Mouse (Mus musculus): ENCODE data around the gene Aadacl2. TPM values are rescaled to one million over a fixed set of nuclear protein-coding genes. Genes with fewer than 3 reads are reported as not detected.

Aadacl2 gene
- not detected in 2 replicates for polyA plus RNA-seq (2014; fragmentation: Nextera tagmentation; extraction: Ambion mirVana)

- DNase-seq (ENCODE audit: low spot score) (no peak), ATAC-seq (ENCODE audit: insufficient number of reproducible peaks, low FRiP score, low TSS enrichment, low read depth) (no peak)
- Histone ChIP-seq H3K4me2 (ENCODE audit: low read depth, severe bottlenecking) (no peak within 1 kb of the TSS), H3K36me3 (ENCODE audit: control insufficient read depth, insufficient read depth, low read length) (no peaks in the 10 kb centered on the region), H3K27me3 (ENCODE audit: control insufficient read depth, insufficient read depth, low read length) (no peaks in the 10 kb centered on the region), H3K4me3 (ENCODE audit: low read depth, low read length) (no peak within 1 kb of the TSS), H3K4me1 (ENCODE audit: control insufficient read depth, insufficient read depth, low read length) (no peaks in the 10 kb centered on the region), H3K9ac (ENCODE audit: low read length) (no peak within 1 kb of the TSS), H3K27ac (replicated peaks; ENCODE audit: low read depth, low read length) (no peak within 1 kb of the TSS), H3K9me3 (ENCODE audit: control insufficient read depth, low read length) (no peaks in the 10 kb centered on the region)
- WGBS: 72% methylated on average over 1 of the region's 1 CpGs
These were observed at the start of gene Aadacl2 for GRCm38 (mm10) chr3:60006443-60006842. TSS of gene Aadacl2 (plus strand) at chr3:60006743.

GRCm38 (mm10) chr3:59970891-59971290 lies 35.7 kb upstream of the Aadacl2 start:
- no peaks in the 10 kb centered on the region for H3K9me3 ChIP-seq (ENCODE audit: control insufficient read depth, low read length)
- DNase-seq (ENCODE audit: low spot score) (no peak), ATAC-seq (ENCODE audit: insufficient number of reproducible peaks, low FRiP score, low TSS enrichment, low read depth) (no peak)
- no peaks in the 10 kb centered on the region for H3K4me1 ChIP-seq (ENCODE audit: control insufficient read depth, insufficient read depth, low read length)
- H3K9ac ChIP-seq (ENCODE audit: low read length): no peak overlapping the region
- H3K27ac ChIP-seq (replicated peaks; ENCODE audit: low read depth, low read length): no peak overlapping the region
- no peak overlapping the region for H3K4me3 ChIP-seq (ENCODE audit: low read depth, low read length)
- no peaks in the 10 kb centered on the region for H3K27me3 ChIP-seq (ENCODE audit: control insufficient read depth, insufficient read depth, low read length)
- 93% methylated on average over 5 of the region's 5 CpGs for WGBS
- no peak overlapping the region for H3K4me2 ChIP-seq (ENCODE audit: low read depth, severe bottlenecking)
- no peaks in the 10 kb centered on the region for H3K36me3 ChIP-seq (ENCODE audit: control insufficient read depth, insufficient read depth, low read length)

- Histone ChIP-seq H3K4me1 (ENCODE audit: control insufficient read depth, insufficient read depth, low read length) (no peaks in the 10 kb centered on the region), H3K4me3 (ENCODE audit: low read depth, low read length) (no peak overlapping the region), H3K36me3 (ENCODE audit: control insufficient read depth, insufficient read depth, low read length) (no peaks in the 10 kb centered on the region), H3K9ac (ENCODE audit: low read length) (no peak overlapping the region), H3K27me3 (ENCODE audit: control insufficient read depth, insufficient read depth, low read length) (no peaks in the 10 kb centered on the region), H3K27ac (replicated peaks; ENCODE audit: low read depth, low read length) (no peak overlapping the region), H3K9me3 (ENCODE audit: control insufficient read depth, low read length) (no peaks in the 10 kb centered on the region), H3K4me2 (ENCODE audit: low read depth, severe bottlenecking) (no peak overlapping the region)
- ATAC-seq (ENCODE audit: insufficient number of reproducible peaks, low FRiP score, low TSS enrichment, low read depth) (no peak), DNase-seq (ENCODE audit: low spot score) (no peak)
These were observed 32.0 kb upstream of the Aadacl2 start for GRCm38 (mm10) chr3:59974591-59974990.

GRCm38 (mm10) chr3:60003622-60004021 lies 2.9 kb upstream of the Aadacl2 start:
- H3K4me3 ChIP-seq (ENCODE audit: low read depth, low read length): no peak overlapping the region

GRCm38 (mm10) chr3:60025417-60025816 lies 18.9 kb downstream of the Aadacl2 start, which contains the start of gene Aadac:
TSS of gene Aadac (plus strand) at chr3:60025717.
- DNase-seq (ENCODE audit: low spot score): no peak
- ATAC-seq (ENCODE audit: insufficient number of reproducible peaks, low FRiP score, low TSS enrichment, low read depth): no peak
- WGBS: 82% methylated on average over 1 of the region's 1 CpGs

More at GRCm38 (mm10) chr3:60003622-60004021, 2.9 kb upstream of the Aadacl2 start:
- no peak overlapping the region for H3K4me2 ChIP-seq (ENCODE audit: low read depth, severe bottlenecking)
- H3K9me3 ChIP-seq (ENCODE audit: control insufficient read depth, low read length): no peaks in the 10 kb centered on the region
- no peak overlapping the region for H3K27ac ChIP-seq (replicated peaks; ENCODE audit: low read depth, low read length)
- no peaks in the 10 kb centered on the region for H3K36me3 ChIP-seq (ENCODE audit: control insufficient read depth, insufficient read depth, low read length)
- DNase-seq (ENCODE audit: low spot score): no peak
- no peak overlapping the region for H3K9ac ChIP-seq (ENCODE audit: low read length)
- no peaks in the 10 kb centered on the region for H3K4me1 ChIP-seq (ENCODE audit: control insufficient read depth, insufficient read depth, low read length)
- no peak for ATAC-seq (ENCODE audit: insufficient number of reproducible peaks, low FRiP score, low TSS enrichment, low read depth)
- no peaks in the 10 kb centered on the region for H3K27me3 ChIP-seq (ENCODE audit: control insufficient read depth, insufficient read depth, low read length)

GRCm38 (mm10) chr3:60031511-60031910 lies 25.0 kb downstream of the Aadacl2 start:
- Histone ChIP-seq H3K4me3 (ENCODE audit: low read depth, low read length) (no peak overlapping the region), H3K27me3 (ENCODE audit: control insufficient read depth, insufficient read depth, low read length) (no peaks in the 10 kb centered on the region), H3K9ac (ENCODE audit: low read length) (no peak overlapping the region), H3K27ac (replicated peaks; ENCODE audit: low read depth, low read length) (no peak overlapping the region), H3K9me3 (ENCODE audit: control insufficient read depth, low read length) (no peaks in the 10 kb centered on the region), H3K4me2 (ENCODE audit: low read depth, severe bottlenecking) (no peak overlapping the region), H3K4me1 (ENCODE audit: control insufficient read depth, insufficient read depth, low read length) (no peaks in the 10 kb centered on the region), H3K36me3 (ENCODE audit: control insufficient read depth, insufficient read depth, low read length) (no peaks in the 10 kb centered on the region)
- no peak for ATAC-seq (ENCODE audit: insufficient number of reproducible peaks, low FRiP score, low TSS enrichment, low read depth)
- 86% methylated on average over 4 of the region's 4 CpGs for WGBS
- no peak for DNase-seq (ENCODE audit: low spot score)

More at GRCm38 (mm10) chr3:60025417-60025816, 18.9 kb downstream of the Aadacl2 start, which contains the start of gene Aadac:
- no peaks in the 10 kb centered on the region for H3K4me1 ChIP-seq (ENCODE audit: control insufficient read depth, insufficient read depth, low read length)
- no peak within 1 kb of the TSS for H3K4me3 ChIP-seq (ENCODE audit: low read depth, low read length)
- H3K9ac ChIP-seq (ENCODE audit: low read length): no peak within 1 kb of the TSS
- no peak within 1 kb of the TSS for H3K27ac ChIP-seq (replicated peaks; ENCODE audit: low read depth, low read length)
- no peak within 1 kb of the TSS for H3K4me2 ChIP-seq (ENCODE audit: low read depth, severe bottlenecking)
- no peaks in the 10 kb centered on the region for H3K36me3 ChIP-seq (ENCODE audit: control insufficient read depth, insufficient read depth, low read length)
- no peaks in the 10 kb centered on the region for H3K9me3 ChIP-seq (ENCODE audit: control insufficient read depth, low read length)
- H3K27me3 ChIP-seq (ENCODE audit: control insufficient read depth, insufficient read depth, low read length): no peaks in the 10 kb centered on the region

- no peaks in the 10 kb centered on the region for H3K36me3 ChIP-seq (ENCODE audit: control insufficient read depth, insufficient read depth, low read length)
- DNase-seq (ENCODE audit: low spot score): no peak
- H3K27me3 ChIP-seq (ENCODE audit: control insufficient read depth, insufficient read depth, low read length): no peaks in the 10 kb centered on the region
- no peak overlapping the region for H3K9ac ChIP-seq (ENCODE audit: low read length)
- ATAC-seq (ENCODE audit: insufficient number of reproducible peaks, low FRiP score, low TSS enrichment, low read depth): no peak
- H3K4me3 ChIP-seq (ENCODE audit: low read depth, low read length): no peak overlapping the region
- H3K4me1 ChIP-seq (ENCODE audit: control insufficient read depth, insufficient read depth, low read length): no peaks in the 10 kb centered on the region
- no peak overlapping the region for H3K27ac ChIP-seq (replicated peaks; ENCODE audit: low read depth, low read length)
- 83% methylated on average over 3 of the region's 3 CpGs for WGBS
- no peak overlapping the region for H3K4me2 ChIP-seq (ENCODE audit: low read depth, severe bottlenecking)
- H3K9me3 ChIP-seq (ENCODE audit: control insufficient read depth, low read length): no peaks in the 10 kb centered on the region
These were observed 39.8 kb downstream of the Aadacl2 start for GRCm38 (mm10) chr3:60046221-60046913.

- WGBS: 86% methylated on average over 3 of the region's 3 CpGs
- H3K4me3 ChIP-seq (ENCODE audit: low read depth, low read length): no peak overlapping the region
- no peaks in the 10 kb centered on the region for H3K27me3 ChIP-seq (ENCODE audit: control insufficient read depth, insufficient read depth, low read length)
- H3K36me3 ChIP-seq (ENCODE audit: control insufficient read depth, insufficient read depth, low read length): no peaks in the 10 kb centered on the region
- no peak overlapping the region for H3K9ac ChIP-seq (ENCODE audit: low read length)
- H3K9me3 ChIP-seq (ENCODE audit: control insufficient read depth, low read length): no peaks in the 10 kb centered on the region
- no peak overlapping the region for H3K4me2 ChIP-seq (ENCODE audit: low read depth, severe bottlenecking)
- H3K4me1 ChIP-seq (ENCODE audit: control insufficient read depth, insufficient read depth, low read length): no peaks in the 10 kb centered on the region
- H3K27ac ChIP-seq (replicated peaks; ENCODE audit: low read depth, low read length): no peak overlapping the region
- ATAC-seq (ENCODE audit: insufficient number of reproducible peaks, low FRiP score, low TSS enrichment, low read depth) (no peak), DNase-seq (ENCODE audit: low spot score) (no peak)
These were observed 46.8 kb downstream of the Aadacl2 start for GRCm38 (mm10) chr3:60053231-60053927.
